ENCODE assay signal across 8 mouse cellular contexts in the genomic region with DNA sequence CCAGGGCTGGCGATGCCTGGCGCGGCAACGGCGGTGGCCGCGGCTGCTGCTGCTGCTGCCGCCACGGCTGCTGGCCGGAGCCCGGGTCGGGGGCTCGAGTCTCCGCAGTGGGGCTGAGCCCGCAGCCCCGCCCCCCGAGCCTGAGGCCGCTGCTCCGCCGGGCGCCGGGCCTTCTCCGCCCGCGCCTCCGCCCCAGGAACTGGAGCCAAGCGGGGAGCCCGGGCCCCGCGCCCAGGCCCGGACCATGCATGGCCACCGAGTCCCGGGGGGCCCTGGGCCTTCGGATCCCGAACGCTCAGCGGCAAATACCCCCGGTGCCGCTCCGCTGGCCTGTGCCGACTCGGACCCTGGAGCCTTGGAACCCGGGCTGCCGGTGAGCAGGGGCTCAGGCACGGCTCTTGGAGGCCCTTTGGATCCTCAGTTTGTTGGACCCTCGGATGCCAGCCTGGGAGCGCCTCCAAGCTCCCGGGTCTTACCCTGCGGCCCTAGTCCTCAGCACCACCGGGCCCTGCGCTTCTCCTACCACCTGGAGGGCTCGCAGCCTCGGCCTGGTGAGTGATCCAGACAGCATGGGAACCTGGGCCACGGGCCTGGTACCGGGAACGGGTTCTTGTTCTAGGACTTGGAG. TPM values are rescaled to one million over a fixed set of nuclear protein-coding genes. Genes with fewer than 3 reads are reported as not detected.
DNase-seq lines count a peak whose midpoint lies in the region; ATAC-seq and TF ChIP-seq lines count a peak whose summit lies in the region.

No protein-coding gene starts in this region.

- peak overlapping the region; percentile 89 for H3K4me3 ChIP-seq in megakaryocyte, embryonic 14.5 days (replicated peaks)
- H3K4me3 ChIP-seq in forebrain, embryonic 11.5 days (ENCODE audit: low read depth, low read length) = peak overlapping the region; percentile 60
- H3K4me3 ChIP-seq in midbrain, embryonic 15.5 days = peak overlapping the region; percentile 52

- H3K9me3 ChIP-seq in megakaryocyte, embryonic 14.5 days = peaks cover 17% of the 10 kb centered on the region
- H3K9me3 ChIP-seq in forebrain, embryonic 11.5 days (ENCODE audit: control insufficient read depth, low read length) = no peaks in the 10 kb centered on the region
- H3K9me3 ChIP-seq in midbrain, embryonic 15.5 days = no peaks in the 10 kb centered on the region

- WGBS in forebrain, embryonic 11.5 days = 23% methylated on average over 32 of the region's 56 CpGs
- 14% methylated on average over 54 of the region's 56 CpGs for WGBS in midbrain, embryonic 15.5 days

- no peak for ATAC-seq in megakaryocyte, adult 5-6 weeks (ENCODE audit: poor library complexity, severe bottlenecking)
- peak; percentile 68 for ATAC-seq in forebrain, embryonic 11.5 days (replicated peaks; ENCODE audit: low FRiP score)
- peak; percentile 69 for ATAC-seq in midbrain, embryonic 15.5 days (replicated peaks)

- peak; percentile 47 for DNase-seq in brain, embryonic 14.5 days (ENCODE audit: low read depth)
- no peak for DNase-seq in forebrain, embryonic 11.5 days (ENCODE audit: low spot score)
- peak; percentile 49 for DNase-seq in heart, postnatal 36 days
- peak; percentile 51 to 67 for DNase-seq in kidney, postnatal 4 days
- no peak for DNase-seq in spleen, postnatal 10 days (ENCODE audit: low spot score in 2 of 2)

- peak overlapping the region; percentile 79 for H3K9ac ChIP-seq in forebrain, embryonic 11.5 days (ENCODE audit: low read length)
- H3K9ac ChIP-seq in midbrain, embryonic 15.5 days = peak overlapping the region; percentile 52

- H3K4me2 ChIP-seq in forebrain, embryonic 11.5 days (ENCODE audit: low read depth, low read length, severe bottlenecking) = peak overlapping the region; percentile 62
- H3K4me2 ChIP-seq in midbrain, embryonic 15.5 days = peak overlapping the region; percentile 63

- H3K4me1 ChIP-seq in megakaryocyte, embryonic 14.5 days = peaks cover 10% of the 10 kb centered on the region
- no peaks in the 10 kb centered on the region; the same call in 1 of the 2 replicates for H3K4me1 ChIP-seq in forebrain, embryonic 11.5 days (replicated peaks; ENCODE audit: control insufficient read depth, insufficient read depth, low read length)
- peaks cover 18% of the 10 kb centered on the region for H3K4me1 ChIP-seq in midbrain, embryonic 15.5 days

- intact Hi-C loops in heart, postnatal 36 days (cut with DNase I) = loop anchor here (2.0 to 5.0 kb wide), 2 partner anchors 31 to 50 kb away; a partner anchor contains a TSS

- H3K27me3 ChIP-seq in megakaryocyte, embryonic 14.5 days (replicated peaks) = peaks cover 70% of the 10 kb centered on the region
- no peaks in the 10 kb centered on the region for H3K27me3 ChIP-seq in forebrain, embryonic 11.5 days (ENCODE audit: control insufficient read depth, insufficient read depth, low read length)
- H3K27me3 ChIP-seq in midbrain, embryonic 15.5 days (replicated peaks) = no peaks in the 10 kb centered on the region

- no peak for TF ChIP-seq CTCF in brain, embryonic 14.5 days (IDR thresholded peaks at IDR 0.05; ENCODE audit: borderline replicate concordance, extremely low read depth, insufficient read depth, insufficient read length)

- no peak for TF ChIP-seq POLR2A in brain, embryonic 14.5 days (IDR thresholded peaks at IDR 0.05; ENCODE audit: borderline replicate concordance, extremely low read depth, insufficient read depth, insufficient read length, poor library complexity, severe bottlenecking)

- H3K36me3 ChIP-seq in megakaryocyte, embryonic 14.5 days (replicated peaks; ENCODE audit: low read length) = no peaks in the 10 kb centered on the region
- H3K36me3 ChIP-seq in forebrain, embryonic 11.5 days (ENCODE audit: control insufficient read depth, insufficient read depth, low read length) = no peaks in the 10 kb centered on the region
- H3K36me3 ChIP-seq in midbrain, embryonic 15.5 days (replicated peaks) = no peaks in the 10 kb centered on the region

- H3K27ac ChIP-seq in forebrain, embryonic 11.5 days (ENCODE audit: low read depth, low read length) = peak overlapping the region; percentile 84
- peak overlapping the region; percentile 95 for H3K27ac ChIP-seq in midbrain, embryonic 15.5 days

RNA-seq across cellular contexts. Expression of a gene that starts 1.6 kb away (rescaled TPM):
- polyA plus RNA-seq in megakaryocyte, embryonic 14.5 days (2012; ENCODE audit: insufficient read depth, low replicate concordance) = 0.36 TPM in 1 of 2 replicates, not detected in the other
- 0.83 and 1.2 TPM in 2 replicates for total RNA-seq in megakaryocyte, adult 5-6 weeks (2015)
- 0.73 and 1.2 TPM in 2 replicates for total RNA-seq in megakaryocyte, adult 5-6 weeks (2017)
- 33.5 and 47.7 TPM in 2 replicates for polyA plus RNA-seq in brain, embryonic 14.5 days (2012; rRNA removed)
- polyA plus RNA-seq in forebrain, embryonic 11.5 days (2014; fragmentation: Nextera tagmentation; extraction: Ambion mirVana) = 11.7 and 12.5 TPM in 2 replicates
- total RNA-seq in heart, postnatal 36 days (2021) = 10 to 100 TPM in 1 of 2 experiments, 1 to 10 TPM in 1; 6.9 to 11.0 TPM
- 15.7 and 16.2 TPM in 2 replicates for polyA plus RNA-seq in midbrain, embryonic 15.5 days (2015; fragmentation: Nextera tagmentation; extraction: Ambion mirVana)

RNA-seq across cellular contexts. Expression of a gene that starts 30.4 kb away (rescaled TPM):
- polyA plus RNA-seq in megakaryocyte, embryonic 14.5 days (2012; ENCODE audit: insufficient read depth, low replicate concordance) = 0.62 TPM in 1 of 2 replicates, not detected in the other
- 15.4 and 23.5 TPM in 2 replicates for total RNA-seq in megakaryocyte, adult 5-6 weeks (2015)
- 24.5 and 26.8 TPM in 2 replicates for total RNA-seq in megakaryocyte, adult 5-6 weeks (2017)
- 48.2 and 69.1 TPM in 2 replicates for polyA plus RNA-seq in brain, embryonic 14.5 days (2012; rRNA removed)
- 46.8 and 48.0 TPM in 2 replicates for polyA plus RNA-seq in forebrain, embryonic 11.5 days (2014; fragmentation: Nextera tagmentation; extraction: Ambion mirVana)
- 10 to 100 TPM; 32.8 to 37.2 TPM for total RNA-seq in heart, postnatal 36 days (2021)
- polyA plus RNA-seq in midbrain, embryonic 15.5 days (2015; fragmentation: Nextera tagmentation; extraction: Ambion mirVana) = 86.0 and 97.9 TPM in 2 replicates

RNA-seq across cellular contexts. Expression of a gene that starts 48.8 kb away (rescaled TPM):
- polyA plus RNA-seq in megakaryocyte, embryonic 14.5 days (2012; ENCODE audit: insufficient read depth, low replicate concordance) = 0.57 and 6.5 TPM in 2 replicates
- total RNA-seq in megakaryocyte, adult 5-6 weeks (2015) = 9.5 and 10.1 TPM in 2 replicates
- total RNA-seq in megakaryocyte, adult 5-6 weeks (2017) = 11.0 and 13.9 TPM in 2 replicates
- polyA plus RNA-seq in brain, embryonic 14.5 days (2012; rRNA removed) = 28.2 and 28.4 TPM in 2 replicates
- polyA plus RNA-seq in forebrain, embryonic 11.5 days (2014; fragmentation: Nextera tagmentation; extraction: Ambion mirVana) = 50.5 and 53.6 TPM in 2 replicates
- total RNA-seq in heart, postnatal 36 days (2021) = 10 to 100 TPM; 10.9 to 13.3 TPM
- polyA plus RNA-seq in midbrain, embryonic 15.5 days (2015; fragmentation: Nextera tagmentation; extraction: Ambion mirVana) = 40.6 and 41.3 TPM in 2 replicates

Comparison
In these comparisons a context has a peak if more than half of its experiments do, and no peak if none do; other contexts are left out.
1. DNase-seq: peak in brain, embryonic 14.5 days (single experiment), heart, postnatal 36 days (2 of 2) and kidney, postnatal 4 days (2 of 2); none in forebrain, embryonic 11.5 days (single experiment) and spleen, postnatal 10 days (0 of 2).
2. RNA of a gene that starts 30.4 kb away (polyA plus RNA-seq): 86.0 to 97.9 TPM in midbrain, embryonic 15.5 days, 48.2 to 69.1 TPM in brain, embryonic 14.5 days and 46.8 to 48.0 TPM in forebrain, embryonic 11.5 days; 0.62 TPM in megakaryocyte, embryonic 14.5 days; every median in the first group is over 10 times any median in the second.
3. Peak in every context shown above with its lines, with median percentiles within 50 percentile points of each other: H3K4me3 ChIP-seq.